Mouse (Mus musculus) kidney, embryonic 14.5 days (tissue): ENCODE results near the gene Trip6. TPM values are rescaled to one million over a fixed set of nuclear protein-coding genes. Genes with fewer than 3 reads are reported as not detected.
"Not testable (repeated sequence)": the region's sequence is repeated elsewhere in the genome, so short reads cannot be mapped to it uniquely, and the experiment has no call there.

Experiments
- ATAC-seq: fragments of 200-750 bp; cut with Nextera tagmentation; 2 replicates; pipeline ENCODE4 v1.8.0; 2017; ENCODE audit warnings: moderate number of reproducible peaks, mild to moderate bottlenecking, moderate TSS enrichment, moderate library complexity; ENCODE audit not compliant: low FRiP score, low TSS enrichment
- H3K27ac ChIP-seq: fragments of 300-500 bp; sonication (generic); 2 replicates; pipeline ENCODE4 v1.5.1; 2014; ENCODE audit warnings: low read depth, mild to moderate bottlenecking, low read length, moderate library complexity, mixed read lengths
- H3K27me3 ChIP-seq: fragments of 300-500 bp; sonication (generic); 2 replicates; pipeline ENCODE4 v1.6.1; 2014; ENCODE audit warnings: mild to moderate bottlenecking, low read length; ENCODE audit not compliant: control insufficient read depth, insufficient read depth
- H3K36me3 ChIP-seq: fragments of 300-500 bp; sonication (generic); 2 replicates; pipeline ENCODE4 v1.6.1; 2014; ENCODE audit warnings: low read length, mixed read lengths; ENCODE audit not compliant: control insufficient read depth, insufficient read depth
- H3K4me1 ChIP-seq: fragments of 300-500 bp; sonication (generic); 2 replicates; pipeline ENCODE4 v1.6.1; 2014; ENCODE audit warnings: low read length, mixed read lengths; ENCODE audit not compliant: control insufficient read depth, insufficient read depth
- H3K4me2 ChIP-seq: fragments of 300-500 bp; sonication (generic); replicated peaks from 2 replicates; pipeline ENCODE4 v1.6.1; 2014; ENCODE audit warnings: low read depth, mild to moderate bottlenecking, low read length
- H3K4me3 ChIP-seq: fragments of 300-500 bp; sonication (generic); 2 replicates; pipeline ENCODE4 v1.5.1; 2014; ENCODE audit warnings: mild to moderate bottlenecking, low read length
- H3K9ac ChIP-seq: fragments of 300-500 bp; sonication (generic); 2 replicates; pipeline ENCODE4 v1.6.1; 2014; ENCODE audit warnings: low read depth, mild to moderate bottlenecking, low read length, moderate library complexity
- H3K9me3 ChIP-seq: fragments of 300-500 bp; sonication (generic); 2 replicates; pipeline ENCODE4 v1.6.1; 2016; ENCODE audit warnings: low read length; ENCODE audit not compliant: control insufficient read depth
- WGBS: fragments of 180-500 bp; shearing (Covaris S2); extraction: QIAGEN DNeasy Blood & Tissue Kit; methylation state at CpG from one replicate; pipeline ENCODE4 v1.1.7; 2014; 5-methylcytosine and 5-hydroxymethylcytosine counted together
- microRNA-seq: library from miRNA; unstranded; fragments of <30 nt; microRNA quantifications from one replicate; pipeline ENCODE4, GENCODE M21; 2016
- polyA plus RNA-seq: library from polyadenylated mRNA; unstranded; fragments of >200 nt; fragmentation: Nextera tagmentation; extraction: Ambion mirVana; gene quantifications from 2 replicates; pipeline ENCODE4 v1.2.1, GENCODE M21; 2014

Trip6 gene
- polyA plus RNA-seq, 1 experiment from 2014 or later: 62.5 TPM

- 87% methylated on average over 6 of the region's 6 CpGs for WGBS
Measured at GRCm38 (mm10) chr5:137284411-137284810, 29.8 kb downstream of the Trip6 start.

GRCm38 (mm10) chr5:137277360-137278342, 36.6 kb downstream of the Trip6 start:
- WGBS: 33% methylated on average over 18 of the region's 18 CpGs
- no peak overlapping the region for H3K4me3 ChIP-seq
- no peak overlapping the region for H3K4me2 ChIP-seq
- 0 out of 2 replicates have a peak, but pooled peaks have one; percentile 60 for ATAC-seq
- H3K27me3 ChIP-seq: no peaks in the 10 kb centered on the region
- H3K9me3 ChIP-seq: peaks cover 5% of the 10 kb centered on the region; the same call in 1 of the 2 replicates
- no peak overlapping the region for H3K27ac ChIP-seq
- no peaks in the 10 kb centered on the region for H3K4me1 ChIP-seq
- no peaks in the 10 kb centered on the region for H3K36me3 ChIP-seq
- H3K9ac ChIP-seq: no peak overlapping the region

More at GRCm38 (mm10) chr5:137284411-137284810, 29.8 kb downstream of the Trip6 start:
- H3K9ac ChIP-seq, H3K27ac ChIP-seq, H3K9me3 ChIP-seq, H3K4me2 ChIP-seq, ATAC-seq, H3K36me3 ChIP-seq, H3K4me3 ChIP-seq: not testable (repeated sequence)
- Histone ChIP-seq H3K27me3 (peaks cover 23% of the 10 kb centered on the region), H3K4me1 (peaks cover 18% of the 10 kb centered on the region)

GRCm38 (mm10) chr5:137268131-137268910, 45.9 kb downstream of the Trip6 start:
- H3K4me2 ChIP-seq: peak overlapping the region; percentile 30
- WGBS: 20% methylated on average over 17 of the region's 18 CpGs
- ATAC-seq: peak; percentile 62

GRCm38 (mm10) chr5:137264787-137265186, 49.4 kb downstream of the Trip6 start:
- H3K4me1 ChIP-seq: 0 out of 2 replicates have a peak, but pooled peaks cover 4% of the 10 kb centered on the region
- no peak overlapping the region for H3K9ac ChIP-seq
- ATAC-seq: no peak
- H3K27me3 ChIP-seq: no peaks in the 10 kb centered on the region
- H3K27ac ChIP-seq: no peak overlapping the region
- no peak overlapping the region for H3K4me2 ChIP-seq
- H3K4me3 ChIP-seq: no peak overlapping the region
- 92% methylated on average over 11 of the region's 11 CpGs for WGBS
- H3K9me3 ChIP-seq: no peaks in the 10 kb centered on the region
- no peaks in the 10 kb centered on the region for H3K36me3 ChIP-seq

More at GRCm38 (mm10) chr5:137268131-137268910, 45.9 kb downstream of the Trip6 start:
- Histone ChIP-seq H3K27me3 (no peaks in the 10 kb centered on the region), H3K4me3 (peak overlapping the region; percentile 1; the same call in 1 of the 2 replicates), H3K27ac (no peak overlapping the region), H3K36me3 (no peaks in the 10 kb centered on the region), H3K9ac (no peak overlapping the region), H3K9me3 (peaks cover 5% of the 10 kb centered on the region; the same call in 1 of the 2 replicates), H3K4me1 (0 out of 2 replicates have a peak, but pooled peaks cover 4% of the 10 kb centered on the region)

GRCm38 (mm10) chr5:137263897-137264720, 50.1 kb downstream of the Trip6 start:
- Histone ChIP-seq H3K36me3 (no peaks in the 10 kb centered on the region), H3K4me2 (no peak overlapping the region), H3K9me3 (no peaks in the 10 kb centered on the region), H3K9ac (no peak overlapping the region), H3K27ac (no peak overlapping the region), H3K27me3 (no peaks in the 10 kb centered on the region), H3K4me3 (no peak overlapping the region), H3K4me1 (0 out of 2 replicates have a peak, but pooled peaks cover 4% of the 10 kb centered on the region)
- ATAC-seq: no peak
- 68% methylated on average over 14 of the region's 14 CpGs for WGBS

Small RNA genes within 50 kb of the gene (microRNA-seq; reads per million reads assigned to microRNA genes)
- gene Mir7036: 1.1 reads per million
- gene Mir8116: not detected

Other genes with a start within 250 kb of the Trip6 start
- gene Serpine1, start 242.1 kb downstream of the Trip6 start, polyA plus RNA-seq: 0.26 and 0.32 TPM in 2 replicates
- 9.7 TPM in 2 replicates for gene Trim56, start 198.2 kb downstream of the Trip6 start, polyA plus RNA-seq
- not detected in 2 replicates for gene Muc3, start 165.1 kb downstream of the Trip6 start, polyA plus RNA-seq
- 0.11 and 0.13 TPM in 2 replicates for gene Muc3a, start 102.0 kb downstream of the Trip6 start, polyA plus RNA-seq
- 0.57 and 0.58 TPM in 2 replicates for gene Ache, start 26.9 kb downstream of the Trip6 start, polyA plus RNA-seq
- 6.2 and 6.4 TPM in 2 replicates for gene Ufsp1, start 19.8 kb downstream of the Trip6 start, polyA plus RNA-seq
- 104 and 141 TPM in 2 replicates for gene Srrt, start 6.7 kb downstream of the Trip6 start, polyA plus RNA-seq
- 5.7 and 8.5 TPM in 2 replicates for gene Slc12a9, start 19.2 kb upstream of the Trip6 start, polyA plus RNA-seq
- 30.9 and 58.9 TPM in 2 replicates for gene Ephb4, start 35.7 kb upstream of the Trip6 start, polyA plus RNA-seq
- 0.17 and 0.60 TPM in 2 replicates for gene Zan, start 162.7 kb upstream of the Trip6 start, polyA plus RNA-seq
- gene Pop7, start 188.1 kb upstream of the Trip6 start, polyA plus RNA-seq: 57.8 and 69.5 TPM in 2 replicates
- gene Gigyf1, start 204.1 kb upstream of the Trip6 start, polyA plus RNA-seq: 16.0 and 18.6 TPM in 2 replicates
- gene Epo, start 218.8 kb upstream of the Trip6 start, polyA plus RNA-seq: not detected in 2 replicates
- gene Gnb2, start 219.1 kb upstream of the Trip6 start, polyA plus RNA-seq: 427 and 433 TPM in 2 replicates
- gene Actl6b, start 239.1 kb upstream of the Trip6 start, polyA plus RNA-seq: not detected in 2 replicates